Mouse (Mus musculus) C2C12 (cell line): ENCODE results near the gene Trpm5. TPM values are rescaled to one million over a fixed set of nuclear protein-coding genes. Genes with fewer than 3 reads are reported as not detected.

Experiments
- H3K27me3 ChIP-seq: one replicate; pipeline ENCODE4 v1.6.1; 2011; ENCODE audit not compliant: control insufficient read depth, insufficient read depth, insufficient read length
- H3K36me3 ChIP-seq: one replicate; pipeline ENCODE4 v1.6.1; 2011; ENCODE audit not compliant: control insufficient read depth, insufficient read depth
- H3K4me3 ChIP-seq: one replicate; pipeline ENCODE4 v1.5.1; 2011; ENCODE audit warnings: mild to moderate bottlenecking, control low read depth; ENCODE audit not compliant: poor library complexity, insufficient read depth, severe bottlenecking
- H3K79me2 ChIP-seq: one replicate; pipeline ENCODE4 v1.6.1; 2011; ENCODE audit not compliant: control insufficient read depth, insufficient read depth
- H3K79me3 ChIP-seq: one replicate; pipeline ENCODE4 v1.6.1; 2011; ENCODE audit warnings: low read depth, control low read depth
- H3ac ChIP-seq: one replicate; pipeline ENCODE3; 2011; ENCODE audit warnings: low read depth; ENCODE audit not compliant: control insufficient read depth, insufficient read length
- CEBPB ChIP-seq: IDR thresholded peaks from one replicate; pipeline ENCODE4 v1.6.1; 2011; ENCODE audit warnings: low read depth, mild to moderate bottlenecking, control low read depth, moderate library complexity
- CTCF ChIP-seq: IDR thresholded peaks from one replicate; pipeline ENCODE4 v1.5.1; 2011; ENCODE audit not compliant: control insufficient read depth, insufficient read depth, insufficient read length
- FOSL1 ChIP-seq: IDR thresholded peaks from one replicate; pipeline ENCODE4 v1.8.0; 2011; ENCODE audit warnings: mild to moderate bottlenecking, low read length; ENCODE audit not compliant: poor library complexity, insufficient read depth, severe bottlenecking
- MAX ChIP-seq: IDR thresholded peaks from one replicate; pipeline ENCODE4 v1.6.1; 2011; ENCODE audit warnings: mild to moderate bottlenecking, control low read depth
- MYOD1 ChIP-seq: IDR thresholded peaks from one replicate; pipeline ENCODE4 v1.6.1; 2011; ENCODE audit warnings: low read depth; ENCODE audit not compliant: control insufficient read depth, insufficient read length
- MYOG ChIP-seq: IDR thresholded peaks from one replicate; pipeline ENCODE4 v1.6.1; 2011; ENCODE audit not compliant: control insufficient read depth, insufficient read length; ENCODE audit errors: extremely low read depth
- USF1 ChIP-seq: IDR thresholded peaks from one replicate; pipeline ENCODE4 v1.6.1; 2011; ENCODE audit warnings: low read depth, mild to moderate bottlenecking, control low read depth, moderate library complexity
- polyA plus RNA-seq: library from polyadenylated mRNA; unstranded; fragments of >200 nt; fragmentation: generic; extraction: Trizol; gene quantifications from one replicate; pipeline ENCODE4 v1.2.1, GENCODE M21; 2012; ENCODE audit warnings: missing spikeins

Trpm5 gene
- polyA plus RNA-seq, 1 experiment = 2.7 TPM

DNA sequence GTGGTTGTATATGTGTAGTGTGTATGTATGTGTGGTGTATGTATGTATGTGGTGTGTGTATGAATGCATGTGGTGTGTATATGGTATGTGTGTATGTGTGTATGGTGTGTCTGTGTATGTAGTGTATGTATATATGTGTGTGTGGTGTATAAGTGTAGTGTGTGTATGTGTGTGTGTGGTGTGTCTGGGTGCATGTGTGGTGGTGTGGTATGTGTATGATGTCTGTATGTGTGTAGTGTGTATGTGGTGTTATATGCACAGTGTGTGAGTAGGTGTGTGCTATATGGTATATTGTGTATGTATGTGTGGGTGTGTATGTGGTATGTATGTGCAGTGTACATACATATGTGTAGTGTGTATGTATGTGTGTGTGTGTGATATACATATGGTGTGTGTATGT lies 74.4 kb downstream of the Trpm5 start:
- no peak overlapping the region for H3ac ChIP-seq
- no peaks in the 10 kb centered on the region for H3K36me3 ChIP-seq
- no peaks in the 10 kb centered on the region for H3K79me3 ChIP-seq
- H3K79me2 ChIP-seq = no peaks in the 10 kb centered on the region
- H3K27me3 ChIP-seq = no peaks in the 10 kb centered on the region
- H3K4me3 ChIP-seq = no peak overlapping the region
- TF ChIP-seq MYOG (no peak), CTCF (no peak), MAX (no peak), CEBPB (no peak), USF1 (no peak), MYOD1 (no peak), FOSL1 (no peak)

Other genes starting within 250 kb of the Trpm5 start
- gene Th, start 163.5 kb downstream of the Trpm5 start, polyA plus RNA-seq = not detected
- gene Ascl2, start 125.4 kb downstream of the Trpm5 start, polyA plus RNA-seq = 0.04 TPM
- gene Tspan32, start 89.6 kb downstream of the Trpm5 start, polyA plus RNA-seq = 1.9 TPM
- gene Cd81, start 41.9 kb downstream of the Trpm5 start, polyA plus RNA-seq = 380 TPM
- gene Tssc4, start 25.4 kb downstream of the Trpm5 start, polyA plus RNA-seq = 86.7 TPM
- gene Kcnq1, start 11.7 kb upstream of the Trpm5 start, polyA plus RNA-seq = not detected